Mouse (Mus musculus): ENCODE data around the gene Dazap1. TPM values are rescaled to one million over a fixed set of nuclear protein-coding genes. Genes with fewer than 3 reads are reported as not detected.
"Not testable (repeated sequence)": the region's sequence is repeated elsewhere in the genome, so short reads cannot be mapped to it uniquely, and the experiment has no call there.

Dazap1 gene
- polyA plus RNA-seq, 1 experiment, result 175 TPM

- Histone ChIP-seq H3K9ac (ENCODE audit: low read depth, poor library complexity, severe bottlenecking) (no peak overlapping the region), H3K9me3 (replicated peaks; ENCODE audit: control insufficient read depth, insufficient read depth, low read length, poor library complexity, severe bottlenecking) (no peaks in the 10 kb centered on the region), H3K4me1 (ENCODE audit: control insufficient read depth, insufficient read depth, low read length) (peaks cover 1% of the 10 kb centered on the region), H3K4me3 (ENCODE audit: low read depth, low read length) (0 out of 2 replicates have a peak overlapping the region, but pooled peaks have one; percentile 15), H3K27me3 (ENCODE audit: control insufficient read depth, insufficient read depth, low read length, poor library complexity, severe bottlenecking) (no peaks in the 10 kb centered on the region), H3K36me3 (ENCODE audit: control insufficient read depth, insufficient read depth, low read length, poor library complexity, severe bottlenecking) (0 out of 2 replicates have a peak, but pooled peaks cover 8% of the 10 kb centered on the region), H3K27ac (ENCODE audit: insufficient read depth, low read length) (no peak overlapping the region)
- TF ChIP-seq EP300 (IDR thresholded peaks at IDR 0.05; ENCODE audit: insufficient read depth, low read depth, low read length) (no peak), CTCF (IDR thresholded peaks at IDR 0.05; ENCODE audit: low read depth, low read length) (peak; percentile 38)
These were observed 13.4 kb upstream of the Dazap1 start for GRCm38 (mm10) chr10:80247849-80248248.

- peak overlapping the region; percentile 95; the same call in 1 of the 2 replicates for H3K4me3 ChIP-seq (ENCODE audit: low read depth, low read length)
- not testable (repeated sequence) for H3K27me3 ChIP-seq (ENCODE audit: control insufficient read depth, insufficient read depth, low read length, poor library complexity, severe bottlenecking); H3K9ac ChIP-seq (ENCODE audit: low read depth, poor library complexity, severe bottlenecking); H3K4me1 ChIP-seq (ENCODE audit: control insufficient read depth, insufficient read depth, low read length); H3K9me3 ChIP-seq (replicated peaks; ENCODE audit: control insufficient read depth, insufficient read depth, low read length, poor library complexity, severe bottlenecking); H3K36me3 ChIP-seq (ENCODE audit: control insufficient read depth, insufficient read depth, low read length, poor library complexity, severe bottlenecking); H3K27ac ChIP-seq (ENCODE audit: insufficient read depth, low read length)
These were observed 12.8 kb upstream of the Dazap1 start for GRCm38 (mm10) chr10:80248437-80248836.

- TF ChIP-seq EP300 (IDR thresholded peaks at IDR 0.05; ENCODE audit: insufficient read depth, low read depth, low read length), result peak; percentile 71; the same call in 1 of the 2 replicates
- TF ChIP-seq POLR2A (IDR thresholded peaks at IDR 0.05; ENCODE audit: insufficient read depth, low read length), result peak; percentile 91
- TF ChIP-seq CTCF (IDR thresholded peaks at IDR 0.05; ENCODE audit: low read depth, low read length), result no peak
- H3K27me3 ChIP-seq (ENCODE audit: control insufficient read depth, insufficient read depth, low read length, poor library complexity, severe bottlenecking), result no peaks in the 10 kb centered on the region
- H3K4me3 ChIP-seq (ENCODE audit: low read depth, low read length), result peak within 1 kb of the TSS; percentile 95
- H3K36me3 ChIP-seq (ENCODE audit: control insufficient read depth, insufficient read depth, low read length, poor library complexity, severe bottlenecking), result no peaks in the 10 kb centered on the region
- peaks cover 1% of the 10 kb centered on the region for H3K4me1 ChIP-seq (ENCODE audit: control insufficient read depth, insufficient read depth, low read length)
- peak within 1 kb of the TSS; percentile 37; the same call in 1 of the 2 replicates for H3K27ac ChIP-seq (ENCODE audit: insufficient read depth, low read length)
- no peaks in the 10 kb centered on the region for H3K9me3 ChIP-seq (replicated peaks; ENCODE audit: control insufficient read depth, insufficient read depth, low read length, poor library complexity, severe bottlenecking)
- H3K9ac ChIP-seq (ENCODE audit: low read depth, poor library complexity, severe bottlenecking), result peak within 1 kb of the TSS; percentile 70
These were observed 12.2 kb upstream of the Dazap1 start, which contains the start of gene Ndufs7 for GRCm38 (mm10) chr10:80248971-80249640. Gene Ndufs7 (plus strand): TSS chr10:80249121.

GRCm38 (mm10) chr10:80250059-80250458, 11.2 kb upstream of the Dazap1 start:
- H3K9me3 ChIP-seq (replicated peaks; ENCODE audit: control insufficient read depth, insufficient read depth, low read length, poor library complexity, severe bottlenecking), result no peaks in the 10 kb centered on the region
- TF ChIP-seq POLR2A (IDR thresholded peaks at IDR 0.05; ENCODE audit: insufficient read depth, low read length) (no peak), EP300 (IDR thresholded peaks at IDR 0.05; ENCODE audit: insufficient read depth, low read depth, low read length) (no peak), CTCF (IDR thresholded peaks at IDR 0.05; ENCODE audit: low read depth, low read length) (no peak)
- peak overlapping the region; percentile 95 for H3K4me3 ChIP-seq (ENCODE audit: low read depth, low read length)
- no peaks in the 10 kb centered on the region for H3K27me3 ChIP-seq (ENCODE audit: control insufficient read depth, insufficient read depth, low read length, poor library complexity, severe bottlenecking)
- no peaks in the 10 kb centered on the region for H3K36me3 ChIP-seq (ENCODE audit: control insufficient read depth, insufficient read depth, low read length, poor library complexity, severe bottlenecking)
- no peak overlapping the region for H3K27ac ChIP-seq (ENCODE audit: insufficient read depth, low read length)
- peaks cover 1% of the 10 kb centered on the region for H3K4me1 ChIP-seq (ENCODE audit: control insufficient read depth, insufficient read depth, low read length)
- peak overlapping the region; percentile 70 for H3K9ac ChIP-seq (ENCODE audit: low read depth, poor library complexity, severe bottlenecking)

GRCm38 (mm10) chr10:80250573-80250972, 10.7 kb upstream of the Dazap1 start:
- H3K27me3 ChIP-seq (ENCODE audit: control insufficient read depth, insufficient read depth, low read length, poor library complexity, severe bottlenecking), result no peaks in the 10 kb centered on the region
- H3K9ac ChIP-seq (ENCODE audit: low read depth, poor library complexity, severe bottlenecking), result no peak overlapping the region
- TF ChIP-seq EP300 (IDR thresholded peaks at IDR 0.05; ENCODE audit: insufficient read depth, low read depth, low read length), result no peak
- no peak for TF ChIP-seq CTCF (IDR thresholded peaks at IDR 0.05; ENCODE audit: low read depth, low read length)
- TF ChIP-seq POLR2A (IDR thresholded peaks at IDR 0.05; ENCODE audit: insufficient read depth, low read length), result no peak
- no peak overlapping the region for H3K27ac ChIP-seq (ENCODE audit: insufficient read depth, low read length)
- no peak overlapping the region for H3K4me3 ChIP-seq (ENCODE audit: low read depth, low read length)
- H3K9me3 ChIP-seq (replicated peaks; ENCODE audit: control insufficient read depth, insufficient read depth, low read length, poor library complexity, severe bottlenecking), result no peaks in the 10 kb centered on the region
- peaks cover 1% of the 10 kb centered on the region for H3K4me1 ChIP-seq (ENCODE audit: control insufficient read depth, insufficient read depth, low read length)
- H3K36me3 ChIP-seq (ENCODE audit: control insufficient read depth, insufficient read depth, low read length, poor library complexity, severe bottlenecking), result peaks cover 4% of the 10 kb centered on the region; the same call in 1 of the 2 replicates

- peaks cover 4% of the 10 kb centered on the region; the same call in 1 of the 2 replicates for H3K36me3 ChIP-seq (ENCODE audit: control insufficient read depth, insufficient read depth, low read length, poor library complexity, severe bottlenecking)
- no peak overlapping the region for H3K9ac ChIP-seq (ENCODE audit: low read depth, poor library complexity, severe bottlenecking)
- H3K27me3 ChIP-seq (ENCODE audit: control insufficient read depth, insufficient read depth, low read length, poor library complexity, severe bottlenecking), result no peaks in the 10 kb centered on the region
- peaks cover 1% of the 10 kb centered on the region for H3K4me1 ChIP-seq (ENCODE audit: control insufficient read depth, insufficient read depth, low read length)
- H3K4me3 ChIP-seq (ENCODE audit: low read depth, low read length), result no peak overlapping the region
- no peak overlapping the region for H3K27ac ChIP-seq (ENCODE audit: insufficient read depth, low read length)
- no peaks in the 10 kb centered on the region for H3K9me3 ChIP-seq (replicated peaks; ENCODE audit: control insufficient read depth, insufficient read depth, low read length, poor library complexity, severe bottlenecking)
- TF ChIP-seq CTCF (IDR thresholded peaks at IDR 0.05; ENCODE audit: low read depth, low read length), result no peak
- no peak for TF ChIP-seq EP300 (IDR thresholded peaks at IDR 0.05; ENCODE audit: insufficient read depth, low read depth, low read length)
- no peak for TF ChIP-seq POLR2A (IDR thresholded peaks at IDR 0.05; ENCODE audit: insufficient read depth, low read length)
These were observed 9.3 kb upstream of the Dazap1 start for GRCm38 (mm10) chr10:80252011-80252410.

All from ES-Bruce4 (cell line).